Mouse (Mus musculus): ENCODE data around the gene Pitpnb. TPM values are rescaled to one million over a fixed set of nuclear protein-coding genes. Genes with fewer than 3 reads are reported as not detected.
A peak's percentile ranks its signal among the peaks of the same experiment; 100 is the strongest.

The Pitpnb gene
- polyA plus RNA-seq, 1 experiment from 2014 or later: 93.9 TPM

DNA sequence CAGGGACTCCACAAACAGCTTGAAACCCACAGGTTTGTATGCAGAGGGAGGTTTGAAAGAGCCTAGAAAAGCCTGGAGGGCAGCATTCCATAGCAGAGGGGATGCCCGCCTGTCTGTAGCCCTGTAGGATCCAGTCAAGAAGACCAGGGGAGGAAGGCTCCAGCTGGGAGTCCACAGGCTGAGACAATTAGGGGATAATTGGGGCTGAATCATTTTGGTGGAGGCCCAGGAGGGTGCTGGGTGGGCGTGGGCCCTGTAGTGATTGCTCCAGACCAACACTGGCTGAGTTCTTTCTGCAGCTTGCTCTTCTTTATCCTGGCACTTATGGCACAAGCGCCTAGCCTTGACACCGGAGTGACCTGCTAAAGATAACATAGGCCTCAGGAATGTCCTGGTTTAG, 67.9 kb downstream of the Pitpnb start:
- H3K27me3 ChIP-seq (replicated peaks; ENCODE audit: control insufficient read depth, insufficient read depth, low read length): no peaks in the 10 kb centered on the region
- peaks cover 23% of the 10 kb centered on the region for H3K4me1 ChIP-seq (ENCODE audit: control insufficient read depth, insufficient read depth, low read depth, low read length)
- no peak overlapping the region for H3K9ac ChIP-seq (ENCODE audit: low read depth, low read length)
- H3K27ac ChIP-seq (ENCODE audit: low read depth, low read length): no peak overlapping the region
- ATAC-seq: no peak
- H3K9me3 ChIP-seq (ENCODE audit: control insufficient read depth, low read length): no peaks in the 10 kb centered on the region
- 64% methylated on average over 4 of the region's 4 CpGs for WGBS
- no peak overlapping the region for H3K4me3 ChIP-seq (ENCODE audit: low read length)
- no peaks in the 10 kb centered on the region for H3K36me3 ChIP-seq (ENCODE audit: control insufficient read depth, insufficient read depth, low read length)
- no peak overlapping the region for H3K4me2 ChIP-seq (ENCODE audit: low read length)

GRCm38 (mm10) chr5:111399271-111399670, 68.7 kb downstream of the Pitpnb start:
- Histone ChIP-seq H3K9me3 (ENCODE audit: control insufficient read depth, low read length) (no peaks in the 10 kb centered on the region), H3K27me3 (replicated peaks; ENCODE audit: control insufficient read depth, insufficient read depth, low read length) (no peaks in the 10 kb centered on the region), H3K9ac (ENCODE audit: low read depth, low read length) (no peak overlapping the region), H3K4me2 (ENCODE audit: low read length) (no peak overlapping the region), H3K36me3 (ENCODE audit: control insufficient read depth, insufficient read depth, low read length) (no peaks in the 10 kb centered on the region), H3K4me3 (ENCODE audit: low read length) (no peak overlapping the region), H3K4me1 (ENCODE audit: control insufficient read depth, insufficient read depth, low read depth, low read length) (peaks cover 15% of the 10 kb centered on the region), H3K27ac (ENCODE audit: low read depth, low read length) (no peak overlapping the region)
- ATAC-seq: no peak
- 72% methylated on average over 4 of the region's 4 CpGs for WGBS

DNA sequence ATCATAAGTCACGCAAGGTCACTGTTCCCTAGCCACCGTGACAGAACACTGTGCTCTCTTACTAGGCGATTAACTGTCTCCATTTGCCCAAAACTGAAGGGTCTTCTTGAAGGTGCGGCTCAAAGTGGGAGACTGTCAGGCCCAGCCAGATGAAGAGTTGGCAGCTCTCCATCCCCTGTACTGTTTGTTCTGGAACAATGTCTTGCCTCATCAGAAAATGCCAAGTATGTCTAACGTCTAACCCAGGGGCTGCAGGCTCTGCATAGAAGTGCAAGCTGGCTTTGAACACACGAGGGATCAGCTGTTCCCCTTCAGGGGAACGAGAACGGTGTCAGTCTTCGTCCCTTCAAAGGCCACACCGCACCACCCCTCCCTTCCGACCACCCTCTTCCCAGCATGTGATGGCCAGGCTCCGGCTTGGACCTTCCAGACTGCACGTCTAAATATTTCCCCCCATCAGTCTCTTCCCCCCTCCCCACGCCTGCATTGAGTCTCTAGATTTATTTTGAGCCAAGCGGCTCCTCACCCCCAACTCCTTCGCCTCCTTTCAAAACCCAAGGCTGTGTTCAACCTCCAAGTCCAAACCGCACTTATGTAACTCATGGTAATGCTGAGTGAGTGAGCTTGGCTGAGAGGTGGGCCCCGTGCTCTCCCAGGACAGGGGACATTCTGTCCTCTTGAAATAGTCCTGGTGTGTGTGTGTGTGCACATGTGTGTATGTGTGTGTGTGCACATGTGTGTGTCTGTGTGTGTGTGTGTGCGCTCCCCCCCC, 71.5 kb downstream of the Pitpnb start:
- no peaks in the 10 kb centered on the region for H3K4me1 ChIP-seq (ENCODE audit: control insufficient read depth, insufficient read depth, low read depth, low read length)
- no peak for ATAC-seq
- no peaks in the 10 kb centered on the region for H3K9me3 ChIP-seq (ENCODE audit: control insufficient read depth, low read length)
- no peak overlapping the region for H3K4me3 ChIP-seq (ENCODE audit: low read length)
- H3K27ac ChIP-seq (ENCODE audit: low read depth, low read length): no peak overlapping the region
- H3K4me2 ChIP-seq (ENCODE audit: low read length): no peak overlapping the region
- no peaks in the 10 kb centered on the region for H3K36me3 ChIP-seq (ENCODE audit: control insufficient read depth, insufficient read depth, low read length)
- no peak overlapping the region for H3K9ac ChIP-seq (ENCODE audit: low read depth, low read length)
- H3K27me3 ChIP-seq (replicated peaks; ENCODE audit: control insufficient read depth, insufficient read depth, low read length): no peaks in the 10 kb centered on the region
- WGBS: 62% methylated on average over 19 of the region's 19 CpGs

DNA sequence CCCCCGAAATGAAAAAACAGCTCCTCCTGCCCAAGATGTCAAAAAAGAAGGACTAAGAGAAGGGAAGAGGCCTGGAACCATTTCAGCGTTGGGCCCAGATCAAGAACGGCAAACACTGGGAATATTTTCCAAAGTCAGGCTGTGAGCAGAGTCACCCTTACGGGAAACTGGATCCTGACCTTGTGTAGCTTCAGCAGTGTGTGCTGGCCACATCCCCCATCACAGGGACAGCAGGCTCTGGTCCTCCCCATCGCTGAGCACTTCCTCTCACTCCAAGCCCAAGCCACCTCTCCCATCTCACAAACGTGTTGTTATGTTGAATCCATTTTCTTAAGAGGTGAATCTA, 72.1 kb downstream of the Pitpnb start:
- H3K4me2 ChIP-seq (ENCODE audit: low read length): no peak overlapping the region
- ATAC-seq: no peak
- H3K36me3 ChIP-seq (ENCODE audit: control insufficient read depth, insufficient read depth, low read length): no peaks in the 10 kb centered on the region
- 85% methylated on average over 6 of the region's 6 CpGs for WGBS
- no peaks in the 10 kb centered on the region for H3K9me3 ChIP-seq (ENCODE audit: control insufficient read depth, low read length)
- no peaks in the 10 kb centered on the region for H3K27me3 ChIP-seq (replicated peaks; ENCODE audit: control insufficient read depth, insufficient read depth, low read length)
- no peak overlapping the region for H3K27ac ChIP-seq (ENCODE audit: low read depth, low read length)
- no peaks in the 10 kb centered on the region for H3K4me1 ChIP-seq (ENCODE audit: control insufficient read depth, insufficient read depth, low read depth, low read length)
- no peak overlapping the region for H3K9ac ChIP-seq (ENCODE audit: low read depth, low read length)
- H3K4me3 ChIP-seq (ENCODE audit: low read length): no peak overlapping the region

- Histone ChIP-seq H3K27ac (ENCODE audit: low read depth, low read length) (no peak overlapping the region), H3K4me2 (ENCODE audit: low read length) (no peak overlapping the region), H3K4me1 (ENCODE audit: control insufficient read depth, insufficient read depth, low read depth, low read length) (peaks cover 8% of the 10 kb centered on the region), H3K27me3 (replicated peaks; ENCODE audit: control insufficient read depth, insufficient read depth, low read length) (no peaks in the 10 kb centered on the region), H3K9ac (ENCODE audit: low read depth, low read length) (no peak overlapping the region), H3K9me3 (ENCODE audit: control insufficient read depth, low read length) (no peaks in the 10 kb centered on the region), H3K4me3 (ENCODE audit: low read length) (no peak overlapping the region), H3K36me3 (ENCODE audit: control insufficient read depth, insufficient read depth, low read length) (no peaks in the 10 kb centered on the region)
- no peak for ATAC-seq
- 76% methylated on average over 6 of the region's 6 CpGs for WGBS
These were observed 74.2 kb downstream of the Pitpnb start for GRCm38 (mm10) chr5:111404721-111405120.

GRCm38 (mm10) chr5:111408470-111409105, 78.0 kb downstream of the Pitpnb start:
- H3K4me2 ChIP-seq (ENCODE audit: low read length): peak overlapping the region; percentile 11; the same call in 1 of the 2 replicates
- WGBS: 14% methylated on average over 14 of the region's 14 CpGs
- H3K27me3 ChIP-seq (replicated peaks; ENCODE audit: control insufficient read depth, insufficient read depth, low read length): no peaks in the 10 kb centered on the region
- H3K4me1 ChIP-seq (ENCODE audit: control insufficient read depth, insufficient read depth, low read depth, low read length): peaks cover 8% of the 10 kb centered on the region
- H3K9me3 ChIP-seq (ENCODE audit: control insufficient read depth, low read length): no peaks in the 10 kb centered on the region
- H3K4me3 ChIP-seq (ENCODE audit: low read length): no peak overlapping the region
- no peaks in the 10 kb centered on the region for H3K36me3 ChIP-seq (ENCODE audit: control insufficient read depth, insufficient read depth, low read length)
- ATAC-seq: no peak
- H3K27ac ChIP-seq (ENCODE audit: low read depth, low read length): no peak overlapping the region
- H3K9ac ChIP-seq (ENCODE audit: low read depth, low read length): peak overlapping the region; percentile 25; the same call in 1 of the 2 replicates

DNA sequence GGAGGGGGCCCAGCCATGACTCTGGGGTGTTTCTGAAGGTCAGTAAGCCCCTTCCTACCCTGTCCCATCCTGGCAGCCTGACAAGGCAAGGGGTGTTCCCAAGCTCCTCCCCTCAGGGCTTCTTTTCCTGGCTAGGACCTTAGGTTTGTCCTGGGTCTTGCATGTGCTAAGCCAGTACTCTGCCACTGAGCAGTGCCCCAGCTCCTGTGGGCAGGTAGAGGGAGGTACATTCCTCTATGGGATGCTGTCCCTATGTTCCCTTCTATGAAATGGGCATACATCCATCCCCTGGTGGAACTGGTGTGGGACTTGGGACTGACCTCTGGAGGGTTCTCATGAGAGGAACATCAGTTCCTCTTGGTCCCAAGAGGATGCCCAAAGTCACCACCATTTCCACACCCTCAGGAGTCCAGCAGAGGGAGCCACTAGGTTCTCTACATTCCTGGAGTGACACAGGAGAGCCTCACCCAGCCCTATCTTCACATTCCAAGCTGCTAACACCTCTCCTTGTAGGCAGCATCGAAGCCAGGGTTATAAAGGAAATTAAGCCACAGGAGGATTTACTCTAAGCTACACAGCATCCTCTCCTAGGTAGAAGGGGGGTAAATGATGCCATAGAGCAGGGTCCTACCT, 79.0 kb downstream of the Pitpnb start:
- H3K27ac ChIP-seq (ENCODE audit: low read depth, low read length): no peak overlapping the region

GRCm38 (mm10) chr5:111410665-111411064, 80.1 kb downstream of the Pitpnb start:
- 78% methylated on average over 3 of the region's 3 CpGs for WGBS
- no peaks in the 10 kb centered on the region for H3K27me3 ChIP-seq (replicated peaks; ENCODE audit: control insufficient read depth, insufficient read depth, low read length)
- H3K36me3 ChIP-seq (ENCODE audit: control insufficient read depth, insufficient read depth, low read length): no peaks in the 10 kb centered on the region
- no peaks in the 10 kb centered on the region for H3K9me3 ChIP-seq (ENCODE audit: control insufficient read depth, low read length)
- ATAC-seq: no peak
- peaks cover 16% of the 10 kb centered on the region for H3K4me1 ChIP-seq (ENCODE audit: control insufficient read depth, insufficient read depth, low read depth, low read length)
- H3K9ac ChIP-seq (ENCODE audit: low read depth, low read length): no peak overlapping the region
- H3K4me2 ChIP-seq (ENCODE audit: low read length): no peak overlapping the region
- no peak overlapping the region for H3K4me3 ChIP-seq (ENCODE audit: low read length)
- no peak overlapping the region for H3K27ac ChIP-seq (ENCODE audit: low read depth, low read length)

More for the DNA sequence above, 79.0 kb downstream of the Pitpnb start:
- H3K9me3 ChIP-seq (ENCODE audit: control insufficient read depth, low read length): no peaks in the 10 kb centered on the region
- no peak overlapping the region for H3K4me3 ChIP-seq (ENCODE audit: low read length)
- no peak overlapping the region for H3K4me2 ChIP-seq (ENCODE audit: low read length)
- WGBS: 19% methylated on average over 1 of the region's 1 CpGs
- H3K36me3 ChIP-seq (ENCODE audit: control insufficient read depth, insufficient read depth, low read length): no peaks in the 10 kb centered on the region
- no peak for ATAC-seq
- H3K9ac ChIP-seq (ENCODE audit: low read depth, low read length): no peak overlapping the region
- no peaks in the 10 kb centered on the region for H3K27me3 ChIP-seq (replicated peaks; ENCODE audit: control insufficient read depth, insufficient read depth, low read length)
- H3K4me1 ChIP-seq (ENCODE audit: control insufficient read depth, insufficient read depth, low read depth, low read length): peaks cover 10% of the 10 kb centered on the region

DNA sequence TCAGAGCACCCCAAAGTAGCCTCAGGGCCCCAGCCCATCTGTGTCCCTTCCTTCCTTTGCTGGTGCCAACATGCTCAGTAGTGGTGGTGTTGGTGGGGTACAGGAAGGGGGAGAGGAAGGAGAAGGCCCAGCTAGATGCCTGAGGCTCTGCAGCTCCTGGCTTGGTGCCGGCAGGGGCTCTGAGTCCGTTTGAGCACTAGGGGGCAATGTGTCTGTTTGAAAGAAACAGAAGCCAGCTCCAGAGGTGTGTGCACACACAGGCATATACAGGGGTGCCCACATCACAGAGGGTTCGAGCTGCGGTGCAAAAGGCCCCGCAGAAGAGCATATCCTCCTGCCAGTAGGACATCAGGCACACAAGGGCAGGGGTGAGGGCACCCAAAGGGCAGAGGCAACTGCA, 83.6 kb downstream of the Pitpnb start:
- no peak overlapping the region for H3K4me3 ChIP-seq (ENCODE audit: low read length)
- WGBS: 4% methylated on average over 5 of the region's 5 CpGs
- H3K4me2 ChIP-seq (ENCODE audit: low read length): peak overlapping the region; percentile 67
- H3K9me3 ChIP-seq (ENCODE audit: control insufficient read depth, low read length): no peaks in the 10 kb centered on the region
- H3K27me3 ChIP-seq (replicated peaks; ENCODE audit: control insufficient read depth, insufficient read depth, low read length): no peaks in the 10 kb centered on the region
- peak overlapping the region; percentile 45; the same call in 1 of the 2 replicates for H3K9ac ChIP-seq (ENCODE audit: low read depth, low read length)
- no peaks in the 10 kb centered on the region for H3K36me3 ChIP-seq (ENCODE audit: control insufficient read depth, insufficient read depth, low read length)
- peak; percentile 46 for ATAC-seq
- peak overlapping the region; percentile 35; the same call in 1 of the 2 replicates for H3K27ac ChIP-seq (ENCODE audit: low read depth, low read length)
- peaks cover 16% of the 10 kb centered on the region for H3K4me1 ChIP-seq (ENCODE audit: control insufficient read depth, insufficient read depth, low read depth, low read length)
